Mouse (Mus musculus) induced T-regulatory cell, adult 2 months (primary cell): ENCODE measurements at regions not wholly inside any gene's neighbourhood (a gene's known extent, or its start where the extent isn't known, plus 50 kb on each side); places are given as distances from the start of the nearest gene placed in this dataset.
"Not testable (repeated sequence)": the region's sequence is repeated elsewhere in the genome, so short reads cannot be mapped to it uniquely, and the experiment has no call there.

Source experiments
- DNase-seq: peaks from one replicate; pipeline ENCODE4 v3.0.0-alpha.2; 2012; ENCODE audit warnings: low read depth

DNA sequence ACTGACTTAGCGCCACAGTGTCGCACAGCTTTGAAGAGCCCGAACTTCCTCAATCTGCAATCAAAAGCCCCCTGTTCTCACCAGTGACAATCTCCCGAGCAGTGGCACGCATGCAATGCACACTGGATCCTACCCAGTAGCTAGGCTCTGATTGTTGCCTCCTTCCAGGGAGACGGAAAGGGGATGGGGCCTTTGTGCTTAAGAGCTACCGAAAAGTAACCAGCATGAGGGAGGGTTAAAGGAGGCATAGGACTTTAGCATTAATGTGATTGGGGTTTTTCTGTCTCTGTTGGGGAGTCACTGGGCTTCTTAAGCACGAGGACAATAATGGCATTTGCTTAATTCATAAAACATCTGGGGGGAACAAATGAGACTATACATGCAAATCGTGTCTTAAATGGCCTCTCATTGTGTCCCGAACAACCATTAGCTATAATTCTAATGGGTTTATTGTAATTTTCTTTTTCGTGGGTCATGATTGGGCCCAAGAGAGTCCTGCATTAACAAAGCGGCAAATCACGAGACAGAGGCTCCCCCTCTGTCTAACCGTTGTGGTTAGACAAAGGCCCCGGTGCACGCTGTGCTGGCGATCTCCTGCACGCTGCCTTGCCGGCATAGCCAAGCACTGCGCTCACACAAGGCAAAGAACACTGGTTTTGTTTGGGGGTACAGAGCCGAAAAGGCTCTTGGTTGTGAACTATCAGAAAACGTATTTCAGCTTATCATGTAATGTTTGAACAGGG lies 223.2 kb downstream of the Dact1 start:
- DNase-seq, result no peak

DNA sequence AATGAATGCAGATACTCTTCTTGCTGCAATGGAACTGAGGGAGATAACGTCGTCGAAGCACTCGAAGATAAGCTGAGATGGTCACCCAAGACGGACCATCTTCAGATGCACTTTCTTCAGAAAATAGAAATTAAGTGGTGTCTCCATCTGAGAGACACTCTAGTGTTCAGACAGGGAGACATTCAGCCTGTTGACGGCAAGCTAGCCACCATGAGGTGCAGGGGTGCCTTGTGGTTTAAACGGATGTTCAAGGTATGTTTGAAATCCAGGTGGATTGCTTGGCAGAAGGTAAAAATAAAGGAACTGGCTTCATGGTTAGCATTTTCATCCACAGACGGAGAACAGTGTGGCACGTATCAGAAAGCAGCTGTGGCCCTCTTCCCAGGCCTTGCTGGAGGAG lies 224.0 kb downstream of the Dact1 start:
- DNase-seq, result no peak

DNA sequence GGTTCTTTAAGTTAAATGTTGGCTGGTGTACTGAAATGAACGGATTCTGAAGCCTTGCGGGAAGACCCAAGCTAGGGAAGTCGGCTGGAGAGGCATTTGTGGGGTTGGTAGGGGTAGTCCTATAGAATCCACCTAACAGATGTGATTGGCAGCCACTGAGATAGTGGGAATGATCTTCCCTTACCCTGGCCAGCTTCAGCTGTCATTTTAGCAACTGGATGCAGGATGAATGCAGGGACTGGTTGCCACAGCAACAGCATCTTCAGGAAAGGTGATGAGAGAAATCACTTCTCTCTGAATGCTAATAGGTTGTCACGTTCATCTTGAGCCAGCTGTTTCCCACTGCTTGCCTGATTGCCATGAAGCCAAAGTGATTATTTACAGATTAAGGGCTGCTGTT lies 224.5 kb downstream of the Dact1 start:
- DNase-seq, result no peak

DNA sequence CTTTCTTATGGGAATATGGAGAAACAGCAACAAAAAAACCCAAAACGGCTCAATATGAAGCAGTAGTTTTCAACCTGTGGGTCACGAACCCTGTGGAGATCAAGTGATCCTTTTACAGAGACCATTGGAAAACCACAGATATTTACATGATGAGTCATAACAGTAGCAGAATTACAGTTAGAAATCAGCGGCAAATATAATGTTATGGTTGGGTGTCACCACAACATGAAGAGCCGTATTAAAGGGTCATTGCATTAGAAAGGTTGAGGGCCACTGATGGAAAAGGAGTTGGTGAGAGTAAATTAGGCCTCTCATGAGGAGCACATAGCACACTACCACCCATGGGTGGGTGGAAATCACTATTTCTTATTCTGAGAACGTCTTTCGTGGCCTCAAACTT lies 225.6 kb downstream of the Dact1 start:
- no peak for DNase-seq

DNA sequence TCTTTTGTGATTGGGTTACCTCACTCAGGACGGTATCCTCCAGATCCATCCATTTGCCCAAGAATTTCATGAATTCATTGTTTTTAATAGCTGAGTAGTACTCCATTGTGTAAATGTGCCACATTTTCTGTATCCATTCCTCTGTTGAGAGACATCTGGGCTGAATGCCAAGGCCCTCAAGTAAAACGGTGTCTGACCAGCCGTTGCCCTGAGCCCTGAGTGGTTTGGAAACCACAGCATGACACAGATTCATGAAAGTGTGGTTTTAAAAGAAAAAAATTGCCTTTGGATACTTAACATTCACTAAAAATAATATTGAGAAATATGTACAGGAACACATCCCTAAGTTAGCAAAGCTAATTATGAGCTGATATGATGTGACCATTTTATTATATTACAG lies 226.1 kb downstream of the Dact1 start:
- not testable (repeated sequence) for DNase-seq

DNA sequence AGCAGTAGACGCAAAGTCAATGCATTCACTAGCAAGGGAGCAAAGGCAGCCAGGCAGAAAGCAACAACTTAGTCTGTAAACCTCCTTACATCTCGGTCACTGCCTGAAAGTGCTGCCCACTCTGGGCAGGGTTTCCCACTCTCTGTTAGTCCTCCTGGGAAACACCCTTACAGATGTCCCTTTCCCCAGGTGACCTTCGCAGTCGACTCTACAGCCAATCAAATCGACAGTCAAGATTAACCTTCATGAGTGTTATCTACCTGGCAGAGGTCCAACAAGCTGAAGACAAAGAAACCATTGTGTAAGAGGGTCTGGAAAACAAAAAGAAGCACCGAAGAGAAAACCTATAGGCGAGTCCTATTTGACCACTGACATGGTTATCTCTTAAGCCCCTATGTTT lies 229.0 kb downstream of the Dact1 start:
- no peak for DNase-seq

DNA sequence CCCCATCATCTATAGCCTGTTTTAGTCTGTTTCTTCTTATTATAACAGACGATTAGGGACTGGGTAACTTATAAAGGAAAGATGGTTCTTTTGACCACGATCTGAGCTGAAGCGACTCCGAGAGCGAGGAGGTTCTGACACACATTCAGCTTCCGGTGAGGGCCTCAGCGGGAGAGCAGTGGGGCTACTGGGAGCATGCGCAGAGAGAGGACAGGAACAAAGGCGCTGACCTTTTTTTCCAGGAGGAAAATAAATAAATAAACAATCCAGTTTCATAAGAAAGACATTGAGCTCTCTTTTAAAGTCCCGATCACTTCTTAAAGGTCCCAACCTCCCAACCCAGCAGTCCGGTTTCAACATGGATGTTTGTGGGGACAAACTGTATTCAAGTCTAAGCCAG lies 230.6 kb downstream of the Dact1 start:
- DNase-seq, result no peak

DNA sequence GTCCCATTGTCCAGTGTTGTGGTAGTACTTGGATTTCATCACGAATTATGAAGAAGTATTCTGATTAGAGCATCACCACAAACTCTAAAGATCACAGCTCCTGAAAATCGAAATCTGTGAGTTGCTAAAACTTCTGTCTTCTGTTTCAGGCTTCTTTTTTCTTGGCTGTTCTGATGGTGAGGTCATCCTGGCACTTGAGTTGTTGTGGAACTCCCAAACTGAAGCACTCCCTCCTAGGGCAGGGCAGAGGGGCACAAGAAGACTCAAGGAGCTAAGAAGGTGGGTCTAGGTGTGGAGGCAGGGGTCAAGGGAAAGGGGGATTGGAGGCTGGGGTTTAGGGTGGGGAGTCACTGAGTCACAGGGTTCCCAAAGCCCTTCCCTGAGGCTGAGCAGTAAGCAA lies 232.3 kb downstream of the Dact1 start:
- DNase-seq, result no peak

DNA sequence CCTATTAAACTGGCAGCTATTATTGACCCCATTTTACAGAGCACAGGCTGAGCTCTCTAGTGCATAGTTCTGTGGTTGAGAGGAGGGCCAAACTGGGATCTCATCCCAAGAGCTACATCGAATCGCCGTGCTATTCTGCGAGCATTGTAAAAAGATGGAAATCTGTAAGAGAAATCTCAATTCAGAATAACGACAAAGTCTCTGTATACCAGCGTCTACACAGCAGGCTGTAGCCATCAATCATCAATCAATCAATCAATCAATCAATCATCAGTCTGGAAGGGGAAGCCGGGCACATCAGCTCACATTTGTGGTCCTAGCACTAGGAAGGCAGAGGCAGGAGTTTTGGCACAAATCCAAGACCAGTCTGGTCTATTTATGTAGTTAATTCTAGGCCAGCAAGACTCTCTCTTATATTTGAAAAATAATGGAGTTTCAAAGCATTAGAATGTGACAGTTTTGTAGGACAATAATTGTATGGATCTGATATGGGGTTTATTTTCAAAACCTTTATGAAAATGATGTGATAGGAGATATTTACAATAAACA lies 234.0 kb downstream of the Dact1 start:
- DNase-seq, result no peak

DNA sequence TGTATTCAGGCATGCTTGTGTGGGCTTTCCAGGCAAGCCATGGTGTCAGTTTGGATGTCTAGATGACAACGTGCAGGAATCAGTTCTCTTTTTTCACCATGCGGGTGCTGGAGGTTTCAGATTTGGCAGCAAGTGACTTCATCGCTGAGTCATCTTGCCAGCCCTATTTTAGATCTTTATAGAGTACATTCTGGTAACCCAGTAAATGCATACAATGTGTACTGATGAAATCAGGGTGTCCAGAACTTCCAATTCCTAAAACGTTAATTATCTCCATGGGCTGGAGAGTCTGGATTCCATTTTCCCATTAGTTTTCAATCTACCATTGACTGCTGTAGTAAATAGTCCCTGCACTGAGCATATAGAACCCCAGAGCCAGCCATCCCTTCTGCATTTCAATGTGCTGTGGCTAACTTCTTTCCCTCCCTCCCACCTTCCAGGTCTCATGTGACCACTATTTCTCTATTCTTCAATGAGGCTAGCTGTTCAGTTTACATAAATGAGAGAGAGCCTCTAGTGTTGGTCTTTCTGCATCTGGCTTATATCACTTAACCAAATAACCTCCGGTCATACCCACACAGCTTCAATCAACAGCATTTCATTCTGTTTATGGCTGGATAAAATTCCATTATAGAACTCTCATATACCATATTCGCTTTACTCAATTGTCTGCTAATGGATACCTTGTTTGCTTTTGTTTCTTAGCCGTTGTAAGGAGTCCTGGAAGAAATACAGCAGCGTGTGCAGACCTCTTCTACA lies 234.9 kb downstream of the Dact1 start:
- no peak for DNase-seq

DNA sequence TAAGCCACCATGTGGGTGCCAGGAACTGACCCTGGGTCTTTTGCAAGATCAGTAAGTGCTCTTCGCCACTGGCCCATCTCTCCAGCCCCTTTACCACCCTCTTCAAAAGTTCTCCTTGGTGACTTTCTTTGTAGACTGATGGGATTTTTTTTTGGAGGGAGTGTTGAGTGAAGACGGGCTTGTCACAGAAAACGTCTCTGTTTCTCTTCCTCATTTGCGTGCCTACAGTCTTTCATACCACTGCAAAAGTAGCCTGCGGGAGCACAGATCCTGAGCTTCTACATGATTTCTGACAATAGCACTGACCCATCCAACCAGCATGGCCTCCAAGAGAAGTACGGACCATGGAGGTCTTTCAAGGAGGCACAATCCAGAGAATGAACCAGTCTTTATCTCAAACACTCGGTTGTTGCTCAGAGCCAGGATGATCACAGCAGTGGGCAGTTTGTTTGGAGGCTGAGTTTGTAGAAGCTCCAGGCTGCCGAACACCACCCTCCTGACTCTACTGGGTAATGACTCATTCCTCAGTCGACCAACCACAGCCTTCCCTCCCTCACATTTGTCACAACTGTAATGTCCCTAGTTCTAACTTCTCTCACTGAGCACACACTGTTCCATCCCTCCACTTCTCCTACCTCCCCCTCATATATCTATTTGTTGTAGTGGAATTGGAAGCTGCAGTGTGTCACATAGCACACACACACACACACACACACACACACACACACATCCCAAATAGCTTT lies 237.0 kb downstream of the Dact1 start:
- DNase-seq, result no peak

DNA sequence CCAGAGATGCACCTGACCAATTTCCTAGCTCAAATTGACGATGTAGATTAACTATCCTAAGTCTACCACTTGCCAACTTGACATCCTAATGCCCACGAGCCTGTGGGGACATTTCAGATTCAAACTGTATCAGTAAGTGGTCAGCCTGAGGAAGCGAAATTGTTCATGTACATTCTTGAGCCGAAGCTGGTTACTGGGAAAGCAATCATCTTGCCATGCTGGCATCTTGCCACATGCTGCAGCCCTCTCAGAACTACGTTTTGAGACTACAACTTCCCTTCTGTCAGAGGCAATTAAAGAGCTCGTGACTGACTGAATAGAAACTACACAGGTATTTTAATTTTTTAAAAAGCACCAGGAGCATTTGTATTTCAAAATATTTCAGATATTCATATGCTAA lies 239.7 kb downstream of the Dact1 start:
- no peak for DNase-seq

DNA sequence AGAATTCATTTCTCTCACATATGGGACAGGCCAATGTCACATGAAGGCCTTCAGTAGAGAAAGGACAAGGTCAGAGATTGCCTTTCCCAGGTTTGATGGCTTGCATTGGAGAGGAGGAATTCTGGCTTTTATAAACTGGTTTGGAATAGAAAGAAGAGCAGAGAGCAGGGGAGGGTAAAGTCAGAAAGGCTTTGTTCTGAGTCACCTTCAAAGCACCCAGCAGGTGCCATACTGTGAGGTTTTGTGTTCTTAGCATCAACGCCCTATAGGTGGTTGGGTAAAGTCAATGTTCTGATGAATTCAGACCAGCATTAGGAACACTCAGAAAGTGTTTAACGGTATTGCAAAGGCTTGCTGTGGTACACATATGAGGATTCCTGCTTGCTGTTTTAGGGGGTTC lies 244.5 kb downstream of the Dact1 start:
- no peak for DNase-seq

DNA sequence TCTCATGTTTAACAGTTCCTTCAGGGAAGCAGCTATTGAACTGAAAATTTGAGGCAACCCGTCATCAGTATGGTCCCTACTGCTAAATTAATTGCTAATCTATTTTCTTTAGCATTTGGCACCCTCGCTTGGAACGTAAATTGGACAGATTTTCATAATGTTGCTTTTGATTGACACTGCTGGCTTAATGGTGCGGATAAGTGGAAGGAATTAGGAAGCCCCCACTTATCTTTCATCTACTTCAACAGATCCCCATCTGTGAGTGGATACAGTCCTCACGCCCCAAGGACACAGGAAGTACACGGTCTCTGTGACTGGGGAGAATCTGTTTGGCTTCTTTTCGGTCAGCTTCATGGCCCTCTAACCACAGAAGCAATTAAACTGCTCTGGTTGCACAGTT lies 251.6 kb downstream of the Dact1 start:
- DNase-seq, result no peak

DNA sequence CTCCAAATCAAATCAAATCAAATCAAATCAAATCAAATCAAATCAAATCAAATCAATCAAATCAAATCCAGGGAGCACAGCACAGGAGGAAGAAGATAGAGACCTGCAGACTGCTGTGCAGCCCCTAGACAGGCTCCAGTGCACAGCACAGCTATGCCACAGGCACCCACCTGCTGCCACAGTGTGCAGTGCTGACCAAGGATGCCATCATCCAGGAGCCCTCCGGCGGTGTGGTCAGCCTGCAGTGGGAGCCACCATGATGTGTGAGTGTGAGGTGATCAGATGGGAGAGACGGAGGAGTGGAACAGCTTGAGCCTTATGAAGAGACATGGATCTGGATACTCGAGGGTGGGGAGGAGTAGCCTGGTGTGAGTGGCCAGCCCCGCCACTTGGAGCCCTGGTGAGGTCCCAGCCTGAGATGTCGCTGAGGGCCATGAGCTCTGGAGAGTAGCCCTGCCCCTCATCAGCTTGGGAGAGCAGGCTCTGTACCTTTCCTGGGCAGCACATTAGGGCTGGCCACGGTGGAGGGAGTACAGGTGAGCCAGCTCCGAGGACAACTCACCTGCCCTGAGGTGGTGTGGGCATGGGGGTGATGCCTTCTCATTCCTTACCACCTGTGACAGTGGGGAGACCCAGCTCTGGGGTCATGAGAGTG lies 252.4 kb downstream of the Dact1 start:
- DNase-seq, result no peak

DNA sequence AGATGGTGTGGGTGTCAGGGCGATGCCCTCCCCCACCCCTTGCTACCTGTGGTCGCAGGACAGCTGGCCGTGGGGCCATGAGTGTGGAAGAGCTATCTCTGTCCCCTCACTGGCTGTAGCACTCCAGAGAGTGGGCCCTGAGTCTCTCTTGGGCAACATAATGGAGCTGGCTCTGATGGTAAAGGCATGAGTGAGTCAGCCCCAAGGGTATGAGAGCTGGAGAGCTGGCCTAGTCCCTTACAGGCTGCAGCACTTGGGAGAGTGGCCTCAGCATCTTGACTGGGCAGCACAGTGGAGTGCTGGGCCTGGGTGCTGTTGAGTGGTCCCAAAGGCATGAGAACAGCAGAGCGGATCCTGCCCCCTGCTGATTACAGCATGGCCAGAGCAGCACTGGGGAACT lies 253.5 kb downstream of the Dact1 start:
- no peak for DNase-seq

DNA sequence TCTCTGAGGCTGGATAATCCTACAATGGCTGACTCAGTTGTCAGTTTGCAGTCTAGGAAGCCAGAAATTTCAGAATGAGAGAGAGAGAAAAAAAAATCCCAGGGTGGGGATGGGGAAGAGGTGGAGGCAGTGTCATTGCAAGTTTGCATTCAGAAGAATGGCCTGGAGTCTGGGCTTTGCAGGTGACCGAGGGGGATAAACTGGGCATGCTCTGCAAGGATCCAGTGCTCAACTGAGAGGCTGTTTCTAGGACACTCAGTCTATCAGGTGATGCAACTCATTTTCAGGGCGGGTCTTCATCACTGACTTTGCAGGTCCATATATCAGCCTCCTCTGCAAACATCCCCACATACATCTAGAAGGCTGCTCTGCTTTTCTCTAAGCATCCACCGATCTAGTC lies 256.7 kb downstream of the Dact1 start:
- DNase-seq, result no peak

DNA sequence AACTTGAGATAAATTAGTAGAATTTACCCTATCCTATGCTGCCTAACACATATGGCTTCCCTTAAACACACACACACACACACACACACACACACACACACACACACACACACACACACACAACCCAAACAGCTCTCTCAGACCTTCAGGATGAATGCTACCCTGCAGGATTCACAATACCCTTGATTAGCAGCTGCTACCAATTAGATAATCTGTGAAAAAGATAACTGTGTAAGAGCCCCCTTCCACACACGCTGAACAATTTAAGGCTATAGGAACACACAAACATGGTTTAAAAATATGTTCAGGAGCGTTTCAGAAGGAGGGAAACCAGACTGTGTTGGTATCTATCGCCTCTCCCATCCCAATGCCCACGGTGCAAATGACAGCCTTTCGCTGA lies 258.6 kb downstream of the Dact1 start:
- DNase-seq, result no peak

DNA sequence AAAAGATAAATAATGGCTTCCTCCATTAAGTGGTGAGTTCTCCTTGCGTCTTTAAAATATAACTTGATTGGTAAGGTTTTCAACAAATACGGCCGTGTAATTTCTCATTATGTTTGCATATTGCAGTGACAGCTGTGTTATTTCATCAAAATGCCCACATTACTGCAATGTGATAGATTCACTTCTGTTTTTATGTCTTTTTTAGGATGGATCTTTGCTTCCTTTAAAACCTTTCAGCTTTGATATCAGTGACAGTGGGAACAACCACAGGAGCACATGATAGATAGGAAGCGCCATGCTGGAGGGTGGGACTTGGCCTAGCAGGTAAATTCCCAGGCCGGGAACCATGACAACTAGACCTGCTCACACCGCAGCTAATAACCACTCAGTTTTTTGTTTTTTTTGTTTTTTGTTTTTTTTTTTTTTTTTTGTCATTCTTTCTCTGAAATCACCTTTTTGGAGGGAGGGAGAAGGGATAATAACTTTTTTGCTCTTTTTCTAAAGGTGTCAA lies 259.3 kb downstream of the Dact1 start:
- DNase-seq, result no peak

DNA sequence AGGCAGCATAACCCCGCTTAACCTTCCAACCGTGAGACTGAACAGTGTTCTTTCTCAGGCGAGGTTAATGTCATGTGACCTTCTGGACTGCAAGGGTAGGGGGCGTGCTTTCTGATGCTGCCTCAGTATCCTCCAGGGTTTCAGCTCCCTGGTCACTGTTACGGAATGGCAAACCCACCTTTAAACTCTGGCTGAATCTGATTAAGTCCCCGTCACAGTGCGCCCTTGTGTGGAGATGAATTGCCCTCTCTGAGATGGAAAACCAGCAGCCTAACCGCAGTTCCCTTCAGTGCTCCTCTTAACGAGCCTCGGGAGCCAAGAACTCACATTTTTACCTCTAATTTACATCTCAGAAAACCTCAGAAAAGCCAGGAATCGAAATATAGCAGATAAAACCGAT lies 260.0 kb downstream of the Dact1 start:
- DNase-seq, result no peak

DNA sequence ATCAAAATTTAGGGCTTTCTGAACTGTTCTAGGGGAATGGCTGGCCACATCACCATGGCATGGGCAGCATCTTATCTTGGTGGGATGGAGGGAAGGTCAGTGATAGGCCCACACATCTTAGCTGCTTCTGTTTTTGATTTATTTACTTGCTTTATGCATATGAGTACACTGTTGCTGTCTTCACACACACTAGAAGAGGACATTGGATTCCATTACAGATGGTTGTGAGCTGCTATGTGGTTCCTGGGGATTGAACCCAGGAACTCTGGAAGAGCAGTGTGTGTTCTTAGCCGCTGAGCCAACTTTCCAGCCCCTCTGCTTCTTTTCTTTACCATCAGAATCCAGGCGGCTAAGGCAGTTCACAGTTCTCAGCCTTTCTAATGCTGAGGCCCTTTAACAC lies 260.4 kb downstream of the Dact1 start:
- no peak for DNase-seq

DNA sequence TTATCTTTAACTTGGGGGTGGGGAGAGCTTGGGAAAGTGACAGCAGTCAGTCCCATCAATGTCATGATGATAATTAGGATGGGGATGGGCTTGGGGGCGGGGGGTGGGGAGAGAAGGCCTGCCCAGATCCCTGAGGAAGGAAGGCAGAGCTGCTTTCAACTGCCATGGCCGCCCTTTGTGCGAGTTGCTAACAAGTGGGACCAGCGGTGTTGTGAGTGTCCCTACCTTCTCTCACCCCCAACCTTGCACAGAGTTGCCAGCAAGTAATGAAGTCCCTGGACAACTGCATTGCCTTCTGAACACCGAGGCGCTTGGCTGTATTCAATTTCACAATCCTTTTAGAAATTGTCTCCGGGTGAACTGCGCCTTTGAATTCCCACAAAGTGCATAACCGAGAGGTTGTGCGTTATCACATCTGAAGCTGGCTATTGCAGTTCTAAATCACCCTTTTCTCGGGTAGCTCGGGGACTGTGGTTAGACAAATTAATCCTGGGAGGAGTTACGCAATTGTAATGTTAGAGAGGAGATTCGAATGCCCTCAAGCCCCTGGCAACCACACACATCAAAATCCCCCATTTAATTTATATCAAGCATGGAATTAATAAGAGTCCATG lies 257.9 kb upstream of the Daam1 start:
- no peak for DNase-seq
